Mouse (Mus musculus) induced T-regulatory cell, adult 2 months (primary cell): ENCODE results near the gene Lrp8.

Experiments
- DNase-seq: peaks from one replicate; pipeline ENCODE4 v3.0.0-alpha.2; 2012; ENCODE audit warnings: low read depth

Lrp8 gene

GRCm38 (mm10) chr4:107846795-107847194, 44.7 kb downstream of the Lrp8 start:
- DNase-seq = no peak

- DNase-seq = no peak
Observed at GRCm38 (mm10) chr4:107848546-107848945, 46.5 kb downstream of the Lrp8 start.

- DNase-seq = no peak
Observed at GRCm38 (mm10) chr4:107849621-107850020, 47.6 kb downstream of the Lrp8 start.

DNA sequence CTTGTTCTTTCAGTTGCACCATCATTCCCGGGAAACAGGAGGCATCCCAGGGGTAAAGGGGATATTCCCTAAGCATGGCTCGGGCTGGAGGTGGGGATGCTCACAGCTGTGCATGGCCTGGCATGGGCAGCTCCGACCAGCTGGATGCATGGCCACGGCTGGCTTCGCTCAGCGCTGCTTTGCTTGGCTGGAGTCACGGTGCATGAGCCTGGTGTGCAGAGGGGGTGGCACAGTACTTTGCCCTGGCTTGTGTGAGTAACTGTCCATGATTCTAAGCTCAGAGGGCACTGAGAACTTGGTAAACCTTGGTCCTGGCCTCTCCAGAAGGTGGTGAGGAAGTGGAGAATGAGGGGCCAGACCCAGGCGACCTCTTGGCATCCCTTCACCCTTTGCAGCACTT, 48.0 kb downstream of the Lrp8 start:
- DNase-seq = no peak

GRCm38 (mm10) chr4:107853333-107853732, 51.3 kb downstream of the Lrp8 start:
- DNase-seq = no peak

- no peak for DNase-seq
Observed at GRCm38 (mm10) chr4:107853836-107854235, 51.8 kb downstream of the Lrp8 start.

DNA sequence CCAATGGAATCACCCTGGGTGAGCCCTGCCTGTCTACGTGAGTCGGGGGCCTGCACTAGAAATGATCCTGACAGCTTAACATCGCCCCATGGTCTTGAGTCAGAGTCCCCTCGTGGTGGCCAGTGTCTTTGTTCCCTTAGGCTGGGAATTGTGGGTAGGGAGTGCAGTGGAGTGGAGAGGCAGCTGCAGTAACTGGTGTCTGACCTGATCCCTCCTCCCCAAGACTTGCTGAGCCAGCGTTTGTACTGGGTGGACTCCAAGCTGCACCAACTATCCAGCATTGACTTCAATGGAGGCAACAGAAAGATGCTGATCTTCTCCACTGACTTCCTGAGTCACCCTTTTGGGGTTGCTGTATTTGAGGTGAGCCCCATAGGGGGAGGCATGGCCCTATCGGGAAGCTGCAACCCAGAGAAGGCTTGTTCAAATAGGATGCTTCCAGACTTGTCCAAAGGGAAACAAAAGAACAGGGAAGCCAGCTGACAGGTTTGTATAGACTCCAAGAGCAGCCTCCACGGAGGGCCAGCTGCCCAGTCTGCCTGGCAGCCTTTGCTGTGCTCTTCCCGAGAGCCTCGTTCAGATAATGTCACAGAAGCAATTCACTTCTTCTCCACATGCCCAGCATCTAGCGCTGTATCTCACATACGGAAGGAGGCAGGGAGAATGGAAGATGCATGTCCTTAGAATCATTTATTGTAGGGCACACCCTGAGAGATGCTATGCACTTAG, 55.1 kb downstream of the Lrp8 start:
- no peak for DNase-seq

- DNase-seq = no peak
Observed at GRCm38 (mm10) chr4:107858995-107859394, 56.9 kb downstream of the Lrp8 start.

DNA sequence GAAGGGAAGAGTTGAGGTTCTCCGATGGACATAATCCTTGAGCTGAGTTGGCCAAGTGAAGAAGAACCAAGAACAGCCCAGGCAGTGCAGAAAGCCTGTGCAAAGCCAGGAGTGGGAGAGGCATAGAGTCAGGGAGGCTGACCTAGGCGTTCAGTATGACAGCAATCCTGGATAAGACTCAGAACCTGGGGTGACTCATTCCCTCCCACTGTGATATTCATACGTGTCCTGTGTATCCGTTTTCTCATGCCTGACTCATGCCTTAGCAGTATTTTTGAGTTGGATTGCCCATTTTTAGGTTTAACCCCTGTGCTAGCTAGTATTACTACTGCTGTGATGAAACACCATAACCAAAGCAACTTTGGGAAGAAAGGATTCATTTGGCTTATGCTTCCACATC, 62.8 kb downstream of the Lrp8 start:
- DNase-seq = no peak

DNA sequence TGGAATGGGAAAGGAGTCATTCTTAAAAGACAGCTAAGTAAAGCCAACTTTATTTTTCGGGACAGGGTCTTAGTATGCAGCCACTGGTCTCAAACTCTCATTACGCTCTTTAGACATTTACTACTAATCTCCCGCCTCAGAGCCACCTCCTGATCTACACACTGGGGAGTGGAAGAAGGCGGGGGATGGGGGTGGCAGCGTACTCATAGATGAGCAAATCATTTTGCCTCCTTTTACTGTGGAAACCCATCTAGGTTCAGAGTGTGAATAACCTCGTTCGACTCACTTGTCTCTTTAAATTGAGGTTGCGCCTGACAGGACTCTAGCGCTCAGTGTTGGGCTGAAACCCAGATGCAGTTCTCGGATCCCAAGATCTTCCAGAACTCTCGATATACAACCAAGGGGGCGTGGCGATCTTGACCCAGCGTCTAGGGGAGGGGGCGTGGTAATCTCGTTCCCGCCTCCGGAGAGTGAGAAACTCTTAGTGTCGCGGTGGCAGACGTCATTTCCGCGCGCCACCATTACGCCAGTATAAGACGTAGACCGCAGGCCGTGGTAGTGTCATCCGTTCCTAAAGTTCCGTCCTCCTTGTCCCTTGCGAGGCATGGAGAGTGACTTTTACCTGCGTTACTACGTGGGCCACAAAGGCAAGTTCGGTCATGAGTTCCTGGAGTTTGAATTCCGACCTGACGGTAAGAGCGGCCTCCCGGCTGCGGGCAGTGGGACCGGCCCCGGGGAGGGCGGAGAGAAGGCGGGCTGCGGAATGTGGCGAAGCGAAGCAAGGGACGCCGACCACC, 77.4 kb downstream of the Lrp8 start, which contains the start of gene Magoh:
TSS of gene Magoh (plus strand) at position 502 of the 797 bp plus-strand sequence.
- peak; percentile 99 for DNase-seq

- no peak for DNase-seq
Observed at GRCm38 (mm10) chr4:107881631-107882030, 79.6 kb downstream of the Lrp8 start.

DNA sequence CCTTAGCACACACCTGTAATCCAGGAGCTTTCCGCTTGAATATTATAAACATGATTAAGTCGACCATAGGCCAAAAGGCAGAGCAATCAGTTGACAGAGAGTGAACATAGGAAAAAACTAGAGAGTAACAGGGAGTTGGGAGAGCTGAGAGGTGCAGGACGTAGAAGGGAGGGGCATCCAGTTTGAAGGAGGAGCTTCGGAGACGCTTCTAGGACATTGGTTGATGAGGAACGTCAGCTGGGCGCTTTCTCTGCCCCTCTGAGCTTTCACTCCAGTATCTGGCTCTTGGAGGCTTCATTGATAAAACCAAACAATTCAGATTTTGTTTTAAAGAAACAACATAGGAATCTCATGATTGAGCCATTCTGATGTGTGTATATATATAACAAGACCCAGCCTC, 84.3 kb downstream of the Lrp8 start:
- no peak for DNase-seq

- DNase-seq = no peak
Observed at GRCm38 (mm10) chr4:107889385-107889730, 87.3 kb downstream of the Lrp8 start.

GRCm38 (mm10) chr4:107889731-107890432, 87.8 kb downstream of the Lrp8 start, which contains the start of gene 0610037L13Rik:
TSS of gene 0610037L13Rik (plus strand) at chr4:107889813.
- peak; percentile 97 for DNase-seq

GRCm38 (mm10) chr4:107892663-107893062, 90.6 kb downstream of the Lrp8 start:
- DNase-seq = peak; percentile 63

DNA sequence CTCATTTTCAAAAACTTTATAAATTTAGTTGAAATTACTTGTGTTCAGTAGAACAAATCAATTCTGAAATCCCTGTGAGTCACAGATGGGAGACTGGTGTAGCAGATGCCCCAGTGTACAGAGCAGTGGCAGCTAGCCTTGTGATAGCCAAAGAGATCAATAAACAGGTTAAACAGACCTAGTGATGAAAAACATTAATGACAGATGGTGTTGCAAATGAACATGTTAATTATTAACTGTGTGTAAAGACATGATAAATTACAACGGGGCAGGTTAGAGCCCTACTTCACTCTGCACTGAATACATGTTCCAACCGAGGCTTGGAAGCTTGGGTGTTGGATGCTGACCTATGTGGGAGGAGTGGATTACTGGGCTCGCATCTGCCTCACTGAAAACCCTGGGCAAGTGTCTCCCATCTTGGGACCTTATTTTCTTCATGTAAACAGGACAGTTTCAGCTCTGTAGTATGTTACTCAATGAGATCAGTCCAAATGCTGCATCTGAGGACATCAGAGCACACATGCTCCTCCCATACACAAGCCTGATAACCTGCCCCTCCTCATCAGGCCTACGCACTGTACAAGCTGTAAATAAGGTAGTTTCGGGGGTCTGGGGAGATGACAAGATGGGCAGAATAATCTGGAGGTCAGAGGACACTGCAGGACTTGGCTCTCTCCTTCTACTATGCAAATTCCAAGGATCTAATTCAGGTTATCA, 97.3 kb downstream of the Lrp8 start:
- no peak for DNase-seq

DNA sequence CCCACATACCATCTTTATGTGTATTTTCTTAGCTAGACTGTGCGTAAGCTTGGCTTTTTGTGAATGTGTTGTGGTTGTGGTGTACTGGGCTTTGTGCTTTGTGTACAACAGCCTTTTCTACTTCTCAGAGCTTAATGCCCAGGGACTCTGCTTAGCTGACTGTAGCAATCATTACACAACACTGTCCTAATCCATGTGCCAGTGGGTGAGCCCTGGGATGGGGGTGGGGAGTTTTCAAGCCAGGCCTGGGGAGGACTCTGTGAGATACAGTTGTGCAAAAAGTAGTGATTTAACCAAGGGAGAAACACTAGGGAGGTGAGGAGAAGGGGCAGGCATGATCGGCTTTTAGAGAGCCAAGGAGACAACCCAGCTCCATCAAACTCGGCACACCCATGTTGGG, 98.1 kb downstream of the Lrp8 start:
- no peak for DNase-seq

DNA sequence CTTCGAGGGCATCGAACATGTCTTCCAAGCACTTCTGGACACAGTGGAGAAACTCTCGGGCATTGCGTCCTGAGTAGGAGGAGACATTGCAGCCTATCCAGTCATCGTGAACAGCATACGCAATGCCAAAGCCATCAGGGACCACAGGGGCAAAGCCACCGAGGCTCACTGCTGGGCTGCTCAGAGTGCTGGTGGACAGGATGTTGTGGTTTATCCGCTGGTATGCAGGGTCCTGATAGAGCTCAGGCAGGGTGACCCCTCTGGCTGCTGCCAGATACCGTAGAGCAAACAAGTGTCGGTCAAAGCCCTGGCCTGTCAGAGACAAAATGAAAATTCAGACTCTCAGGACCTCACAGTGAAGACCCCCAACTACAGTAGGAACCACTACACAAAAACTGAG, 102.2 kb downstream of the Lrp8 start:
- DNase-seq = no peak

DNA sequence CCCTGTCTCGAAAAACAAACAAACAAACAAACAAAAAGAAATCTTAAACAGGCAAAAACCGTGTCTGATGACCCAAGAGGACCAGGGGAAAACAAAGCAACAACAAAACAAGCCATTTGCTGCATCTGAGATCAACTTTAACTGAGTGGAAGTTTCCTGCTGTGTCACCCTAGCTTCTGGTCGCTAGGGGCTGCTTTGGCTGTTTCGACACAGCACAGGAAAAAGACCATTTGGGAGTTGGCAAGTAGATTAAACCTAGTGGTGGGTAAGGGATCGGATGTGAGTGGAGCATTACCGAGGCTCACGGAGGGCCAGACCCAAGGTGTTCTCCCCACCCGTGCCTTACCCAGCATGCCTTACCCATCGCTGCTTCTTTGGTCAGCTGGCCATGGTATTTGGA, 104.5 kb downstream of the Lrp8 start:
- no peak for DNase-seq

GRCm38 (mm10) chr4:107910020-107910419, 108.0 kb downstream of the Lrp8 start:
- DNase-seq = no peak

DNA sequence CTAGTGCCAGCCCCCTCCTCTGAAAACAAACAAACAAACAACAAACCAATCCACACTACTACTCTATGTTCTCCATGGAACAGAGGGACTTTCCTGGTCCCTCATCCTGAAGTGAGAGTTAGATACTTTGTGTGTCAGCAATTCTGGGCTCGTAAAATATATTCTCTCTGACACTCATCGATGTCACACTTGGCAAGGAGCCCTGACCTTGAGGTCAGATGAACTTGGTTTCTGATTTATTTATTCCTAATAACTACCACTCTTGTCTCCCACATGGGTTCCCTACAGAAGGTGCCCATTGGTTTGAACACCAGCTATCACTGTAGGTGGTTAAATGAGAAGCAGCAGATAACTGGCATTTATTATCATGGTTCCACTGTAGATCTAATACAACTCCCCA, 118.3 kb downstream of the Lrp8 start:
- no peak for DNase-seq

DNA sequence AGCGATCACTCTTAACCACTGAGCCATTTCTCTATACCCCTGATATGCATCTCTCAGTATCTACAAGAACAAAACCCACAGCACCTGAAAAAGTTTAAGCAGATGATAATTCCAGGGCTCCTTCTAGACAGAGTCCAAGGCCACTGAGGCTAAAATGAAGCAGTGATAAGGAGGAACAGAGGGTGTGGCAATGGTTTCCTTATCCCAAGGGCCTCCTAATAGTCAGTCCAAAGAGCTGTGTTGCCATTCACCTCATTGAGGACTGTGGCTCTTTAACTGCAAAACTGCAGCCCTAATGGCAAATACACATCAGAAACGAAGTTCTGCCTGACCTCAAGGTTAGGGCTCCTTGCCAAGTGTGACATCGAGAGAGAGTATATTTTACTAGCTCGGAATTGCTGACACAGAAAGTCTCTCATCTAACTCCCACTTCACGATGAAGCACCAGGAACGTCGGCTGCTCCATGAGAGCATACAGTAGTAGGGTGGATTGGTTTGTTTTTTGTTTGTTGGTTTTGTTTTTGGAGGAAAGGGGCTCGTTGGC, 119.2 kb downstream of the Lrp8 start:
- no peak for DNase-seq
